Mouse (Mus musculus): ENCODE measurements around the gene Ttc21b.

- TF ChIP-seq CTCF (IDR thresholded peaks at IDR 0.05; ENCODE audit: borderline replicate concordance, insufficient read depth, low read length) (no peak), POLR2A (IDR thresholded peaks at IDR 0.05; ENCODE audit: low read depth, low read length) (no peak)
Measured at GRCm38 (mm10) chr2:66178848-66179215, 77.6 kb downstream of the Ttc21b start.
